Mouse (Mus musculus) ES-E14 (cell line): Measurements from ENCODE around the gene Osbpl9.

Experiments
- CHD2 ChIP-seq: IDR thresholded peaks from 2 replicates; pipeline ENCODE4 v1.6.1; 2014; ENCODE audit warnings: mild to moderate bottlenecking, low read depth, low read length, inconsistent platforms
- HCFC1 ChIP-seq: IDR thresholded peaks from 2 replicates; pipeline ENCODE4 v1.6.1; 2012; ENCODE audit warnings: low read length, inconsistent platforms, borderline replicate concordance; ENCODE audit not compliant: insufficient read depth
- MAFK ChIP-seq: IDR thresholded peaks from 2 replicates; pipeline ENCODE4 v1.6.1; 2014; ENCODE audit warnings: mild to moderate bottlenecking, low read depth, low read length, inconsistent platforms; ENCODE audit not compliant: insufficient read depth
- ZC3H11A ChIP-seq: IDR thresholded peaks from 2 replicates; pipeline ENCODE4 v1.6.1; 2012; ENCODE audit warnings: low read depth, mild to moderate bottlenecking, inconsistent platforms, low read length, borderline replicate concordance
- ZNF384 ChIP-seq: IDR thresholded peaks from 2 replicates; pipeline ENCODE4 v1.6.1; 2012; ENCODE audit warnings: low read depth, low read length, inconsistent platforms

- TF ChIP-seq MAFK = no peak
- no peak for TF ChIP-seq CHD2
- TF ChIP-seq ZC3H11A = no peak
- no peak for TF ChIP-seq ZNF384
- no peak for TF ChIP-seq HCFC1
Measured at GRCm38 (mm10) chr4:109156073-109156472, 46.0 kb downstream of the Osbpl9 start.
